Mouse (Mus musculus) lung, postnatal 0 days (tissue): ENCODE measurements around the gene 4930404N11Rik. TPM values are rescaled to one million over a fixed set of nuclear protein-coding genes. Genes with fewer than 3 reads are reported as not detected.
A peak's percentile ranks its signal among the peaks of the same experiment; 100 is the strongest.

Experiments
- ATAC-seq: fragments of 200-750 bp; cut with Nextera tagmentation; 2 replicates; pipeline ENCODE4 v1.8.0; 2017; ENCODE audit warnings: moderate library complexity
- DNase-seq: peaks from one replicate; pipeline ENCODE4 v3.0.0-alpha.2; 2016; ENCODE audit warnings: low spot score
- H3K27ac ChIP-seq: fragments of 300-500 bp; sonication (generic); 2 replicates; pipeline ENCODE4 v1.5.1; 2014; ENCODE audit warnings: antibody characterized with exemption, mild to moderate bottlenecking, low read length, mixed read lengths
- H3K27me3 ChIP-seq: fragments of 300-500 bp; sonication (generic); replicated peaks from 2 replicates; pipeline ENCODE4 v1.6.1; 2014; ENCODE audit warnings: low read length, mixed read lengths; ENCODE audit not compliant: insufficient read depth
- H3K36me3 ChIP-seq: fragments of 300-500 bp; sonication (generic); 2 replicates; pipeline ENCODE4 v1.6.1; 2014; ENCODE audit warnings: low read length, mixed read lengths; ENCODE audit not compliant: insufficient read depth
- H3K4me1 ChIP-seq: fragments of 300-500 bp; sonication (generic); 2 replicates; pipeline ENCODE4 v1.6.1; 2014; ENCODE audit warnings: antibody characterized with exemption, low read depth, low read length, mixed read lengths; ENCODE audit not compliant: insufficient read depth
- H3K4me2 ChIP-seq: fragments of 300-500 bp; sonication (generic); replicated peaks from 2 replicates; pipeline ENCODE4 v1.6.1; 2014; ENCODE audit warnings: low read depth, mild to moderate bottlenecking, low read length, moderate library complexity, mixed read lengths
- H3K4me3 ChIP-seq: fragments of 300-500 bp; sonication (generic); 2 replicates; pipeline ENCODE4 v1.5.1; 2014; ENCODE audit warnings: low read depth, low read length
- H3K9ac ChIP-seq: fragments of 300-500 bp; sonication (generic); replicated peaks from 2 replicates; pipeline ENCODE4 v1.6.1; 2014; ENCODE audit warnings: low read depth, mild to moderate bottlenecking
- H3K9me3 ChIP-seq: fragments of 300-500 bp; sonication (generic); 2 replicates; pipeline ENCODE4 v1.6.1; 2016; ENCODE audit warnings: low read length, mixed read lengths
- CTCF ChIP-seq: IDR thresholded peaks from 2 replicates; pipeline ENCODE4 v1.5.1; 2016; ENCODE audit warnings: antibody characterized with exemption, mild to moderate bottlenecking
- EP300 ChIP-seq: IDR thresholded peaks from 2 replicates; pipeline ENCODE4 v1.6.1; 2016; ENCODE audit warnings: antibody characterized with exemption, mild to moderate bottlenecking, control low read depth
- WGBS: fragments of 180-500 bp; shearing (Covaris S2); extraction: QIAGEN DNeasy Blood & Tissue Kit; methylation state at CpG from one replicate; pipeline ENCODE4 v1.1.7; 2014; 5-methylcytosine and 5-hydroxymethylcytosine counted together
- polyA plus RNA-seq: library from polyadenylated mRNA; unstranded; fragments of >200 nt; fragmentation: Nextera tagmentation; extraction: Ambion mirVana; gene quantifications from 2 replicates; pipeline ENCODE4 v1.2.1, GENCODE M21; 2015

4930404N11Rik gene
- polyA plus RNA-seq, 1 experiment from 2014 or later, result 5.4 TPM

DNA sequence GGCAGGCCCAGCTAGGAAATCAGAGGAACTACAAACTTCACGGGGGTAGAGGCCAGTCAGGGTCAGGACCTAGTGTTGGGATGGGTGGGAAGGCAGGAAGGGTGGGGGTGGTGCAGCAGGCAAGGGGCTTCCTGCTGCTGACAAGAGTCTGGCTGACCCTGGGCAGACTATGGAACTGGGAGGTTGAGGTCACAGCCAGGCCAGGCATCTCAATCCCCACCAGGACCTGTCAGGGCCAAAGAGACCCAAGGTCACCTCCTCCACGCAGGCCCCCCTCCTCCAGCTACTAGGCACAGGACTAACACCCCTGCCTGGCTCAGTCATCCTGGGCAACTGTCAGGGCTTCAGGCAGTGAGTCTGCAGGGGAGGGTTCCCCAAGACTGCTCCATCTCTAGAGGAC is 37.7 kb downstream of the 4930404N11Rik start:
- no peaks in the 10 kb centered on the region for H3K27me3 ChIP-seq
- H3K4me3 ChIP-seq, result 0 out of 2 replicates have a peak overlapping the region, but pooled peaks have one; percentile 10
- H3K9ac ChIP-seq, result no peak overlapping the region
- H3K9me3 ChIP-seq, result no peaks in the 10 kb centered on the region
- peak; percentile 37 for ATAC-seq
- TF ChIP-seq EP300 (no peak), CTCF (no peak)
- WGBS, result 38% methylated on average over 2 of the region's 2 CpGs
- H3K27ac ChIP-seq, result peak overlapping the region; percentile 64; the same call in 1 of the 2 replicates
- H3K4me2 ChIP-seq, result peak overlapping the region; percentile 39
- no peak for DNase-seq
- H3K36me3 ChIP-seq, result peaks cover 31% of the 10 kb centered on the region
- peaks cover 20% of the 10 kb centered on the region for H3K4me1 ChIP-seq

GRCm38 (mm10) chr10:81326858-81327257 is 38.8 kb downstream of the 4930404N11Rik start:
- Histone ChIP-seq H3K9me3 (no peaks in the 10 kb centered on the region), H3K4me1 (peaks cover 15% of the 10 kb centered on the region), H3K4me3 (no peak overlapping the region), H3K9ac (no peak overlapping the region), H3K27me3 (no peaks in the 10 kb centered on the region), H3K27ac (peak overlapping the region; percentile 59; the same call in 1 of the 2 replicates), H3K36me3 (peaks cover 36% of the 10 kb centered on the region), H3K4me2 (no peak overlapping the region)
- DNase-seq, result no peak
- peak; percentile 28 for ATAC-seq
- WGBS, result 58% methylated on average over 6 of the region's 6 CpGs
- no peak for TF ChIP-seq CTCF
- peak; percentile 69 for TF ChIP-seq EP300

- H3K4me2 ChIP-seq, result no peak overlapping the region
- WGBS, result 91% methylated on average over 18 of the region's 18 CpGs
- no peak overlapping the region for H3K9ac ChIP-seq
- DNase-seq (no peak), ATAC-seq (no peak)
- no peak overlapping the region for H3K4me3 ChIP-seq
- H3K27me3 ChIP-seq, result no peaks in the 10 kb centered on the region
- peaks cover 15% of the 10 kb centered on the region for H3K4me1 ChIP-seq
- peaks cover 36% of the 10 kb centered on the region for H3K36me3 ChIP-seq
- no peaks in the 10 kb centered on the region for H3K9me3 ChIP-seq
- TF ChIP-seq EP300 (no peak), CTCF (no peak)
- H3K27ac ChIP-seq, result no peak overlapping the region
Observed at GRCm38 (mm10) chr10:81325781-81326180, 39.8 kb downstream of the 4930404N11Rik start.

- H3K9me3 ChIP-seq, result no peaks in the 10 kb centered on the region
- 91% methylated on average over 20 of the region's 21 CpGs for WGBS
- H3K36me3 ChIP-seq, result peaks cover 36% of the 10 kb centered on the region
- no peak overlapping the region for H3K9ac ChIP-seq
- H3K4me1 ChIP-seq, result peaks cover 12% of the 10 kb centered on the region
- H3K4me2 ChIP-seq, result no peak overlapping the region
- H3K27ac ChIP-seq, result no peak overlapping the region
- DNase-seq (no peak), ATAC-seq (no peak)
- H3K4me3 ChIP-seq, result no peak overlapping the region
- no peaks in the 10 kb centered on the region for H3K27me3 ChIP-seq
- TF ChIP-seq EP300 (no peak), CTCF (no peak)
Observed at GRCm38 (mm10) chr10:81325176-81325575, 40.4 kb downstream of the 4930404N11Rik start.

- H3K36me3 ChIP-seq, result peaks cover 36% of the 10 kb centered on the region
- H3K4me3 ChIP-seq, result no peak overlapping the region
- no peak overlapping the region for H3K4me2 ChIP-seq
- TF ChIP-seq EP300 (no peak), CTCF (no peak)
- WGBS, result 94% methylated on average over 18 of the region's 18 CpGs
- ATAC-seq, result no peak
- H3K9me3 ChIP-seq, result no peaks in the 10 kb centered on the region
- no peak for DNase-seq
- no peaks in the 10 kb centered on the region for H3K27me3 ChIP-seq
- no peak overlapping the region for H3K27ac ChIP-seq
- H3K9ac ChIP-seq, result no peak overlapping the region
- H3K4me1 ChIP-seq, result peaks cover 13% of the 10 kb centered on the region
Observed at GRCm38 (mm10) chr10:81323791-81324530, 41.7 kb downstream of the 4930404N11Rik start.

DNA sequence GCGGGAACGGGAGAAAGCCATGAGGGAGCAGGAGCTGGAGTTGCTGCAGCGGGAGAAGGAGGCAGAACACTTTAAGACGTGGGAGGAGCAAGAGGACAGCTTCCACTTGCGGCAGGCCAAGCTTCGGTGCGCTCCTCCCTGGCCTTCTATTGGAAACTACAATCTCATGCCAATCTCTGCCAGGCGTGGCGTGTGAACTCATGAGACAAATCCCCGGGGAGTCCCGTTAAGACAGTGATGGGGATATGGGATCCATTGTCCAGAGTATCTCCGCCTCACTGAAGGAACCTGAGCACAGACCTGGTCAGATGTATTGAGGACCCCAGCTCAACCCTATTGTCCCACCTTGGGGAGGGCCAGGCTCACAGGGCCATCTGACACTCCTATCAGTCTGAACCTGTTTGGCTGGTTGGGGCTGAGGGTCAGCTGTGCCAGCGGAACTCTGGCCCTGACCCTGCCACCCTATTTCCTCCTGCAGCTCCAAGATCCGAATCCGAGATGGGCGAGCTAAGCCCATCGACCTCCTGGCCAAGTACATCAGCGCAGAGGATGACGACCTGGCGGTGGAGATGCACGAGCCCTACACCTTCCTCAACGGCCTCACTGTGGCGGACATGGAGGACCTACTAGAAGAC is 42.4 kb downstream of the 4930404N11Rik start:
- WGBS, result 89% methylated on average over 23 of the region's 23 CpGs
- ATAC-seq (no peak), DNase-seq (no peak)
- no peaks in the 10 kb centered on the region for H3K27me3 ChIP-seq
- peaks cover 10% of the 10 kb centered on the region for H3K4me1 ChIP-seq
- no peak overlapping the region for H3K4me2 ChIP-seq
- no peak overlapping the region for H3K4me3 ChIP-seq
- TF ChIP-seq CTCF (no peak), EP300 (no peak)
- H3K27ac ChIP-seq, result no peak overlapping the region
- H3K9ac ChIP-seq, result no peak overlapping the region
- peaks cover 36% of the 10 kb centered on the region for H3K36me3 ChIP-seq
- no peaks in the 10 kb centered on the region for H3K9me3 ChIP-seq
